Mouse (Mus musculus) forebrain, embryonic 13.5 days (tissue): ENCODE data around the gene Gm10031. TPM values are rescaled to one million over a fixed set of nuclear protein-coding genes. Genes with fewer than 3 reads are reported as not detected.
A peak's percentile ranks its signal among the peaks of the same experiment; 100 is the strongest.
"Not testable (repeated sequence)": the region's sequence is repeated elsewhere in the genome, so short reads cannot be mapped to it uniquely, and the experiment has no call there.

ENCODE experiments used
- ATAC-seq: fragments of 200-750 bp; cut with Nextera tagmentation; 2 replicates; pipeline ENCODE4 v1.8.0; 2017
- H3K27ac ChIP-seq: fragments of 300-500 bp; sonication (generic); 2 replicates; pipeline ENCODE4 v1.5.1; 2015; ENCODE audit warnings: inconsistent platforms, mild to moderate bottlenecking, moderate library complexity
- H3K27me3 ChIP-seq: fragments of 300-500 bp; sonication (generic); 2 replicates; pipeline ENCODE4 v1.6.1; 2015; ENCODE audit warnings: mild to moderate bottlenecking, inconsistent platforms
- H3K36me3 ChIP-seq: fragments of 300-500 bp; sonication (generic); 2 replicates; pipeline ENCODE4 v1.6.1; 2015; ENCODE audit warnings: mild to moderate bottlenecking, inconsistent platforms; ENCODE audit not compliant: poor library complexity, severe bottlenecking
- H3K4me1 ChIP-seq: fragments of 300-500 bp; sonication (generic); 2 replicates; pipeline ENCODE4 v1.6.1; 2015; ENCODE audit warnings: inconsistent platforms
- H3K4me2 ChIP-seq: fragments of 300-500 bp; sonication (generic); 2 replicates; pipeline ENCODE4 v1.6.1; 2015; ENCODE audit warnings: inconsistent platforms, mild to moderate bottlenecking, moderate library complexity
- H3K4me3 ChIP-seq: fragments of 300-500 bp; sonication (generic); 2 replicates; pipeline ENCODE4 v1.5.1; 2015; ENCODE audit warnings: mild to moderate bottlenecking, inconsistent platforms
- H3K9ac ChIP-seq: fragments of 300-500 bp; sonication (generic); 2 replicates; pipeline ENCODE4 v1.6.1; 2015; ENCODE audit warnings: mild to moderate bottlenecking, inconsistent platforms
- H3K9me3 ChIP-seq: fragments of 300-500 bp; sonication (generic); replicated peaks from 2 replicates; pipeline ENCODE4 v1.6.1; 2016; ENCODE audit warnings: inconsistent platforms
- WGBS: fragments of 180-500 bp; shearing (Covaris S2); methylation state at CpG from one replicate; pipeline ENCODE4 v1.1.7; 2015; 5-methylcytosine and 5-hydroxymethylcytosine counted together
- polyA plus RNA-seq: library from polyadenylated mRNA; unstranded; fragments of >200 nt; fragmentation: Nextera tagmentation; extraction: Ambion mirVana; gene quantifications from 2 replicates; pipeline ENCODE4 v1.2.1, GENCODE M21; 2015

Gm10031 gene
- polyA plus RNA-seq, 1 experiment from 2014 or later: 0.75 TPM

- no peak for ATAC-seq
- no peaks in the 10 kb centered on the region for H3K36me3 ChIP-seq
- H3K4me1 ChIP-seq: no peaks in the 10 kb centered on the region; the same call in 1 of the 2 replicates
- WGBS: 89% methylated on average over 3 of the region's 3 CpGs
- no peak overlapping the region for H3K27ac ChIP-seq
- H3K27me3 ChIP-seq: no peaks in the 10 kb centered on the region
- no peak overlapping the region for H3K4me2 ChIP-seq
- no peak overlapping the region for H3K4me3 ChIP-seq
- no peak overlapping the region for H3K9ac ChIP-seq
- no peaks in the 10 kb centered on the region for H3K9me3 ChIP-seq
Observed at GRCm38 (mm10) chr1:156520136-156520780, 3.6 kb upstream of the Gm10031 start.

DNA sequence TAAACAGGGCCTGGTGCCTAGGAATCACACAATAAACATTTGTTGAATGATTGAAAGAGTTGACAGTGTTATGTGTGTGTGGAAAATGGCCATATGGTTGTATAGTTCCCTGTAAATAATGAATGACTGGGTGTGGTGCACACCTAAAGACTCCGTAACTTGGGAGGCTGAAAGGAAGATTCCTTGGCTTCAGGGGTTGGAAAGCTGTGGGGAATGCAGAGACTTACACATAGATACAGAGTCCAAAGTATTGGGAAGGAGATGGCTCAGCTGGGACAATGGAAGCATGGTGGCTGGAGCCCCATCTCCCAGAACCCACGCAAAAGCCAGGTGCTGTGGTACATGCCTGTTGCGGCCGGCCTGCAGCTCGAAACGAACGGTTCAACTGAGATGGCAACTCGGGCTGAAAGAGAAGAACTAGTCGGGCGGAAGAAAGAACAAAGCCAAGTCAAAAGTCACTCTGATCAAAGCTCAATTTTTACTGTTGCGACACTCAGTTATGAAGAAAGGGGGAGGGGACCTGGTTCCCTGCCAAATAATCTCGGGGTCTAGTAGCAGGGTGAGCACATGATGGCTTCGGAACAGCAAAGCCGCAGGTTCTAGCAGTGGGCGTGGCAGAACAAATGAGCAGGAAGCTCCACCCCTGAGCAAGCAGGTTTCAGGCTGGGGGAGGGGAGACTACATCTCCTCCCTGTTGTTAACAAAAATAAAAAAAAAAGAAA lies 1.9 kb upstream of the Gm10031 start:
- WGBS: 42% methylated on average over 15 of the region's 15 CpGs

GRCm38 (mm10) chr1:156532476-156533175 lies 8.8 kb downstream of the Gm10031 start:
- H3K4me1 ChIP-seq, H3K9ac ChIP-seq, H3K36me3 ChIP-seq, H3K4me3 ChIP-seq, H3K9me3 ChIP-seq, H3K27me3 ChIP-seq, H3K27ac ChIP-seq, ATAC-seq, H3K4me2 ChIP-seq: not testable (repeated sequence)
- WGBS: 92% methylated on average over 16 of the region's 16 CpGs

More for the DNA sequence above, 1.9 kb upstream of the Gm10031 start:
- no peak for ATAC-seq
- no peaks in the 10 kb centered on the region for H3K9me3 ChIP-seq
- no peaks in the 10 kb centered on the region for H3K27me3 ChIP-seq
- no peak overlapping the region for H3K4me3 ChIP-seq
- no peak overlapping the region for H3K27ac ChIP-seq
- peak overlapping the region; percentile 20; the same call in 1 of the 2 replicates for H3K4me2 ChIP-seq
- H3K36me3 ChIP-seq: no peaks in the 10 kb centered on the region
- H3K4me1 ChIP-seq: no peaks in the 10 kb centered on the region; the same call in 1 of the 2 replicates
- no peak overlapping the region for H3K9ac ChIP-seq

GRCm38 (mm10) chr1:156533483-156533882 lies 9.7 kb downstream of the Gm10031 start:
- H3K4me3 ChIP-seq: no peak overlapping the region
- H3K9me3 ChIP-seq: no peaks in the 10 kb centered on the region
- H3K36me3 ChIP-seq: no peaks in the 10 kb centered on the region
- no peaks in the 10 kb centered on the region for H3K27me3 ChIP-seq
- H3K27ac ChIP-seq: no peak overlapping the region
- H3K4me2 ChIP-seq: no peak overlapping the region
- ATAC-seq: no peak
- H3K4me1 ChIP-seq: no peaks in the 10 kb centered on the region
- no peak overlapping the region for H3K9ac ChIP-seq
- 93% methylated on average over 3 of the region's 3 CpGs for WGBS

DNA sequence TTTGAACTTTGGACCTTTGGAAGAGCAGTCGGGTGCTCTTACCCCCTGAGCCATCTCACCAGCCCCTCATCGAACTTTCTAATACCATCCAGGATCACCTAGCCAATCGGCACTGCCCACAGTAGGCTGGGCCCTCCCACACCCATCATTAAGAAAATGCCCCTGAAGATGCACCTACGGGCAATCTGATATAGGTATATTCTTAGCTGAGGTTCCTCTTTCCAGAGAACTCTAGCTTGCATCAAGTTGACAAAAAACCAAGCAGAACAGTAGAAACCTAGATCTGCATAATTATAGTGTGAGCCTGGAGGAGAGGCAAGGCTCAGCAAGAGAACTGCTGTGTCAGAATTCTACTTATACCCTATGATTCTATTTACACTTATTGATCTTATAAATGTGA lies 10.1 kb downstream of the Gm10031 start:
- H3K27ac ChIP-seq: no peak overlapping the region
- H3K9ac ChIP-seq: no peak overlapping the region
- no peaks in the 10 kb centered on the region for H3K36me3 ChIP-seq
- H3K4me1 ChIP-seq: no peaks in the 10 kb centered on the region
- no peaks in the 10 kb centered on the region for H3K9me3 ChIP-seq
- H3K27me3 ChIP-seq: no peaks in the 10 kb centered on the region
- 91% methylated on average over 4 of the region's 4 CpGs for WGBS
- H3K4me3 ChIP-seq: no peak overlapping the region
- H3K4me2 ChIP-seq: no peak overlapping the region
- no peak for ATAC-seq

DNA sequence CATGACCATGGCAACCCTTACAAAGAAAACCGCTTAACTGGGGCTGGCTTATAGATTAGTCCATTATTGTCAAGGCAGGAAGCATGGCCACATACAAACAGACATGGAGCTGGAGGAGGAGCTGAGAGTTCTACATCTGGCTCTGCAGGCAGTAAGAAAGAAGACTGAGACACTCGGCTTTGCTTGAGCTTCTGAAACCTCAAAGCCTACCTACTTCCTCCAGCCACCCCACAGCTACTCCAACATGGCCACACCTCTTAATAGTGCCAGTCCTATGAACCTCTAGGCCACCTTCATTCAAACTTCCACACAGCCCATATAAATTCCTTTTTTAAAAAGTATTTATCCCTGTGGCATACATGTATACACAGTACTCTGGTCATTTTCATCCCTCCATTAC lies 13.2 kb downstream of the Gm10031 start:
- Histone ChIP-seq H3K27me3 (no peaks in the 10 kb centered on the region), H3K4me3 (no peak overlapping the region), H3K9ac (no peak overlapping the region), H3K9me3 (no peaks in the 10 kb centered on the region), H3K36me3 (no peaks in the 10 kb centered on the region), H3K4me2 (no peak overlapping the region), H3K4me1 (no peaks in the 10 kb centered on the region), H3K27ac (no peak overlapping the region)
- WGBS: 74% methylated on average over 2 of the region's 2 CpGs
- ATAC-seq: no peak

- no peak for ATAC-seq
- 88% methylated on average over 6 of the region's 6 CpGs for WGBS
Observed at GRCm38 (mm10) chr1:156537701-156538100, 13.9 kb downstream of the Gm10031 start.

DNA sequence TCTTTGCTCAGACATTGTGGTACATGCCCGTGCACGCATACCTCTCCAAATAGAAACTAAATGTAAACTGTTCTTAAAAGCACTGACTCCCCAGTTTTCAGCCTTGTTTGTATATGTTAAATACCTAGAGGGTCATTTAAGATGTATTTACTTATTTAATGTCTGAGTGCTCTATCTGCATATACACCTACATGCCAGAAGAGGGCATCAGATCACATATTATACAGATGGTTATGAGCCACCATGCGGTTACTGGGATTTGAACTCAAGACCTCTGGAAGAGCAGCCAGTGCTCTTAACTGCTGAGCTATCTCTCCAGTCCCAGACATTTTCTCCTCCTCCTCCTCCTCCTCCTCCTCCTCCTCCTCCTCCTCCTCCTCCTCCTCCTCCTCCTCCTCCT lies 14.6 kb downstream of the Gm10031 start:
- Histone ChIP-seq H3K4me3 (no peak overlapping the region), H3K27ac (no peak overlapping the region), H3K4me2 (no peak overlapping the region), H3K9ac (no peak overlapping the region), H3K36me3 (no peaks in the 10 kb centered on the region), H3K9me3 (no peaks in the 10 kb centered on the region), H3K27me3 (no peaks in the 10 kb centered on the region), H3K4me1 (no peaks in the 10 kb centered on the region)
- no peak for ATAC-seq
- 86% methylated on average over 3 of the region's 3 CpGs for WGBS

More at GRCm38 (mm10) chr1:156537701-156538100, 13.9 kb downstream of the Gm10031 start:
- Histone ChIP-seq H3K4me2 (no peak overlapping the region), H3K4me1 (no peaks in the 10 kb centered on the region), H3K4me3 (no peak overlapping the region), H3K9ac (no peak overlapping the region), H3K9me3 (no peaks in the 10 kb centered on the region), H3K27me3 (no peaks in the 10 kb centered on the region), H3K36me3 (no peaks in the 10 kb centered on the region), H3K27ac (no peak overlapping the region)

- H3K4me1 ChIP-seq: no peaks in the 10 kb centered on the region
- no peak overlapping the region for H3K9ac ChIP-seq
- no peak overlapping the region for H3K4me2 ChIP-seq
- no peaks in the 10 kb centered on the region for H3K27me3 ChIP-seq
- no peak overlapping the region for H3K27ac ChIP-seq
- 45% methylated on average over 4 of the region's 4 CpGs for WGBS
- 0 out of 2 replicates have a peak, but pooled peaks have one; percentile 67 for ATAC-seq
- H3K4me3 ChIP-seq: no peak overlapping the region
- no peaks in the 10 kb centered on the region for H3K9me3 ChIP-seq
- H3K36me3 ChIP-seq: no peaks in the 10 kb centered on the region
Observed at GRCm38 (mm10) chr1:156539787-156540560, 16.2 kb downstream of the Gm10031 start.

DNA sequence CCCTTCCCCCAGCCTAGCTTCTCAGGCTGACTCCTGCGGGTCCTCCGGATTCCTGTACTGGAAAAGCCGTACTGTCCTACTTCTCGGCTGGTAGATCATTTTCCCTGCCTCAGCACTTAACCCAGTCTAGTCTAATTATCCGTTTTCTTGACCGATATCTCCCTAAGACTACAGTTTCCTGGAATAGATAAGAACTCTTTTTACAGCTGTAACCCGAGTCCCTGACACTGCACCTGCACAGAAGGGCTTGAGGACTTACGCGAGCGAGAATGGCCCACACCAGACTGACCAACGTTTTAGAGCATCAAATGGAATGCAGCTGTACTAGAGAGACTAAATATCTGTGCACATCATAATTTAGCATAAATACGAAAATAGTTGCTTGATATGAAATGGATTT lies 20.2 kb downstream of the Gm10031 start:
- Histone ChIP-seq H3K4me3 (no peak overlapping the region), H3K27ac (no peak overlapping the region), H3K27me3 (no peaks in the 10 kb centered on the region), H3K4me1 (no peaks in the 10 kb centered on the region), H3K36me3 (no peaks in the 10 kb centered on the region), H3K9ac (no peak overlapping the region), H3K4me2 (no peak overlapping the region), H3K9me3 (no peaks in the 10 kb centered on the region)
- ATAC-seq: no peak
- 50% methylated on average over 12 of the region's 12 CpGs for WGBS

GRCm38 (mm10) chr1:156558024-156558930 lies 34.5 kb downstream of the Gm10031 start, which contains the start of gene Abl2:
Gene Abl2, plus strand, starts transcription at chr1:156558786.
- peak; percentile 97 for ATAC-seq
- Histone ChIP-seq H3K9ac (peak within 1 kb of the TSS; percentile 95), H3K9me3 (no peaks in the 10 kb centered on the region), H3K36me3 (no peaks in the 10 kb centered on the region), H3K27ac (peak within 1 kb of the TSS; percentile 98), H3K4me3 (peak within 1 kb of the TSS; percentile 89), H3K27me3 (no peaks in the 10 kb centered on the region; the same call in 1 of the 2 replicates), H3K4me1 (peaks cover 15% of the 10 kb centered on the region), H3K4me2 (peak within 1 kb of the TSS; percentile 68)
- 9% methylated on average over 60 of the region's 60 CpGs for WGBS
